Mouse (Mus musculus) bone marrow macrophage, adult 2 months (primary cell): ENCODE results near the gene Castor1. TPM values are rescaled to one million over a fixed set of nuclear protein-coding genes. Genes with fewer than 3 reads are reported as not detected.

ENCODE experiments used
- H3K27ac ChIP-seq: 2 replicates; pipeline ENCODE4 v1.5.1; 2012; ENCODE audit warnings: low read depth, low read length; ENCODE audit not compliant: insufficient read depth
- H3K4me1 ChIP-seq: 2 replicates; pipeline ENCODE4 v1.6.1; 2012; ENCODE audit warnings: low read length; ENCODE audit not compliant: control insufficient read depth, insufficient read depth
- H3K4me3 ChIP-seq: 2 replicates; pipeline ENCODE4 v1.5.1; 2012; ENCODE audit warnings: mild to moderate bottlenecking, low read length, moderate library complexity; ENCODE audit not compliant: insufficient read depth
- CTCF ChIP-seq: IDR thresholded peaks from 2 replicates; pipeline ENCODE4 v1.5.1; 2012; ENCODE audit warnings: low read depth, mild to moderate bottlenecking, low read length, moderate library complexity
- POLR2A ChIP-seq: IDR thresholded peaks from 2 replicates; pipeline ENCODE4 v1.6.1; 2012; ENCODE audit warnings: mild to moderate bottlenecking, low read depth, low read length, borderline replicate concordance
- polyA plus RNA-seq: library from polyadenylated mRNA; stranded (reverse); fragments of >200 nt; gene quantifications from 2 replicates; pipeline ENCODE4 v1.2.4, GENCODE M21; 2012; ENCODE audit not compliant: missing spikeins, insufficient read depth, insufficient read length

The Castor1 gene
- polyA plus RNA-seq, 1 experiment = 5.4 TPM

- peak overlapping the region; percentile 65 for H3K4me3 ChIP-seq
- H3K4me1 ChIP-seq = peaks cover 13% of the 10 kb centered on the region
- TF ChIP-seq CTCF = no peak
- no peak for TF ChIP-seq POLR2A
- H3K27ac ChIP-seq = no peak overlapping the region
These were observed 612 bp downstream of the Castor1 start for GRCm38 (mm10) chr11:4218637-4219036.

GRCm38 (mm10) chr11:4219317-4219751 is 1.3 kb downstream of the Castor1 start:
- Histone ChIP-seq H3K4me1 (peaks cover 19% of the 10 kb centered on the region), H3K27ac (no peak overlapping the region), H3K4me3 (no peak overlapping the region)
- peak; percentile 40; the same call in 1 of the 2 replicates for TF ChIP-seq CTCF
- no peak for TF ChIP-seq POLR2A

DNA sequence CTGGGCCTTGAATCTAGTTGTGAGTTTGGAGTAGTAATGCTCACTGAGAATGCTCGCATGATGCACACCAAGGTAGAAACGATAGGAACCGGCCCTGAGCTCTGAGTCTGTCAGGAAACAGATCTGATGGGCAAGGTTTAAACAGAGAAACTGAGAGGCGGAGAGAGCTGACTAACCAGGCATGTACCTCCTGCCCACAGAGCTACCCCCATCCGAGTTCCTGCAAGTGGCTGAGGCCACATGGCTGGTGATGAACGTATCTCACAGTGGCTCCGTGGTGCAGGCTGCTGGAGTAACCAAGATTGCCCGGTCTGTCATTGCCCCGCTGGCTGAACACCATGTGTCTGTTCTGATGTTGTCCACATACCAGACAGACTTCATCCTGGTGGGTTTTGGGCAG is 1.9 kb downstream of the Castor1 start:
- Histone ChIP-seq H3K4me1 (peaks cover 20% of the 10 kb centered on the region), H3K27ac (no peak overlapping the region), H3K4me3 (no peak overlapping the region)
- TF ChIP-seq CTCF = no peak
- TF ChIP-seq POLR2A = no peak

- Histone ChIP-seq H3K27ac (no peak overlapping the region), H3K4me3 (no peak overlapping the region), H3K4me1 (peaks cover 20% of the 10 kb centered on the region)
- peak; percentile 75 for TF ChIP-seq CTCF
- TF ChIP-seq POLR2A = no peak
These were observed 2.7 kb downstream of the Castor1 start for GRCm38 (mm10) chr11:4220443-4221400.

GRCm38 (mm10) chr11:4222046-4222950 is 4.3 kb downstream of the Castor1 start:
- Histone ChIP-seq H3K4me3 (no peak overlapping the region), H3K4me1 (peaks cover 20% of the 10 kb centered on the region), H3K27ac (peak overlapping the region; percentile 59)
- TF ChIP-seq POLR2A (0 out of 2 replicates have a peak, but pooled peaks have one; percentile 8), CTCF (no peak)

GRCm38 (mm10) chr11:4223393-4224188 is 5.6 kb downstream of the Castor1 start:
- no peak overlapping the region for H3K27ac ChIP-seq
- H3K4me1 ChIP-seq = peaks cover 22% of the 10 kb centered on the region
- no peak overlapping the region for H3K4me3 ChIP-seq

GRCm38 (mm10) chr11:4224223-4224622 is 6.2 kb downstream of the Castor1 start:
- peaks cover 26% of the 10 kb centered on the region for H3K4me1 ChIP-seq
- no peak overlapping the region for H3K27ac ChIP-seq
- H3K4me3 ChIP-seq = no peak overlapping the region
- TF ChIP-seq CTCF (no peak), POLR2A (no peak)

More at GRCm38 (mm10) chr11:4223393-4224188, 5.6 kb downstream of the Castor1 start:
- no peak for TF ChIP-seq CTCF
- no peak for TF ChIP-seq POLR2A

GRCm38 (mm10) chr11:4226569-4227325 is 8.7 kb downstream of the Castor1 start:
- H3K4me3 ChIP-seq = no peak overlapping the region
- H3K27ac ChIP-seq = no peak overlapping the region
- no peak for TF ChIP-seq POLR2A
- no peak for TF ChIP-seq CTCF
- H3K4me1 ChIP-seq = peaks cover 47% of the 10 kb centered on the region
